Comparison of ENCODE assay signal across 17 mouse cellular contexts in the genomic region with DNA sequence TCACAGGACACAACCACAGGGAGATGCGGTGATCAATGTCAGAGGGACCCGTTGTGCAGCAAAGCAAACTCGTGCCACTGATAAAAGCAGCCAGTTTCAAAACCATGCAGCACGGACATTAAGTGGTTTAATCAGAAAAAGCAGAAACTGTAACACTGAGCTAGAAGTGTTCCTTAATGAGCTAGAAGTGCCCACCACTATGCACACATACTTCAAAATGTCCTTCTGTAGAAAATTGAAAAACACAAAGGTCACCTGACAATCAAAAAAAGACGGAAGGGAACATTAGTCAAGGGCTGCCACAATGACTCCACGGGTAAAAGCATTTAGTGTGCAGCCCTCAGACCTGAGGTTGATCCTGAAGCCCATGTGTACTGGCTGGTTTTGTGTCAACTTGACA.
"Had no signal": no experiment of that assay in that cellular context is flagged by ENCODE, and none has a peak within 500 bp of the region (broad histone marks: within the 10 kb centered on the region; RNA-seq: fewer than 3 reads in every experiment).

No protein-coding gene starts in this region.

- H3K27ac ChIP-seq: liver, embryonic 13.5 days; liver, embryonic 15.5 days; midbrain, embryonic 12.5 days; neural tube, embryonic 12.5 days; stomach, embryonic 15.5 days; stomach, postnatal 0 days had no signal

- H3K9me3 ChIP-seq: liver, embryonic 15.5 days; stomach, embryonic 15.5 days had no signal

- H3K4me3 ChIP-seq: liver, embryonic 13.5 days; liver, embryonic 15.5 days; megakaryocyte, embryonic 14.5 days; midbrain, embryonic 12.5 days; neural tube, embryonic 12.5 days; stomach, embryonic 15.5 days had no signal

- H3K4me2 ChIP-seq: liver, embryonic 11.5 days; liver, embryonic 13.5 days; liver, embryonic 15.5 days; lung, embryonic 14.5 days; midbrain, embryonic 12.5 days; neural tube, embryonic 12.5 days; stomach, embryonic 15.5 days had no signal

- H3K27me3 ChIP-seq: liver, embryonic 13.5 days; liver, embryonic 15.5 days; midbrain, embryonic 12.5 days; neural tube, embryonic 12.5 days; stomach, embryonic 15.5 days had no signal

- DNase-seq: liver; liver, embryonic 13.5 days; liver, postnatal 0 days; lung, embryonic 14.5 days; midbrain, embryonic 14.5 days; right cerebral cortex, postnatal 14 days; thymus, adult 2 months; thymus, postnatal 25 days; thymus, postnatal 4 days had no signal

- ATAC-seq: liver, postnatal 0 days; midbrain, embryonic 16.5 days had no signal

- H3K9ac ChIP-seq: liver, embryonic 13.5 days; liver, embryonic 15.5 days; liver, postnatal 0 days; lung, embryonic 14.5 days; midbrain, embryonic 12.5 days; neural tube, embryonic 12.5 days; stomach, embryonic 15.5 days had no signal

- H3K36me3 ChIP-seq: liver, embryonic 13.5 days; liver, embryonic 15.5 days; midbrain, embryonic 12.5 days; neural tube, embryonic 12.5 days; stomach, embryonic 15.5 days had no signal

- H3K4me1 ChIP-seq: neural tube, embryonic 12.5 days had no signal
